Mouse (Mus musculus) right cerebral cortex, adult 2 months (tissue): ENCODE measurements at regions not wholly inside any gene's neighbourhood (a gene's known extent, or its start where the extent isn't known, plus 50 kb on each side); places are given as distances from the start of the nearest gene placed in this dataset.

ENCODE experiments used
- DNase-seq, 2 experiments: peaks; one replicate each; pipeline ENCODE4 v3.0.0; 2021 to 2022; ENCODE audit warnings: low spot score in 2 of 2

DNA sequence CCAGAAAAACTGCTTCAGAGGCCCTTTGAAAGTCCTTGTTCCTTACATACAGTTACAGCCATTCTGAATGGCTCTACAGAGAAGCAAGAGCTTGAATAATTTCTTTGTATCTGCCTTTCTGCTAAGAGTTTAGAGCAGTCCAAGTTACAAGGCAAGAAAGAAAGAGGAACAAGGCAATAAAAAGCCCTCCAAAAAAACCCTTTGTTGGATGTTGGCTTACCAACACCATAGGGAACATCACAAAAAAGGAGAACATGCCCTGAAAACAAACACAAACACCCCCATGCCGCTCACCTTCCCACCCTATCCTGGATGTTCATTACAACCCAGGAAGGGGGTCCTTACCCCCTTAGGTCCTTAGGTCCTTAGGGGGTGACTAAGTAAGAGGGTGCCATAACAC, 359.2 kb upstream of the Gcfc2 start:
- DNase-seq: no peak

DNA sequence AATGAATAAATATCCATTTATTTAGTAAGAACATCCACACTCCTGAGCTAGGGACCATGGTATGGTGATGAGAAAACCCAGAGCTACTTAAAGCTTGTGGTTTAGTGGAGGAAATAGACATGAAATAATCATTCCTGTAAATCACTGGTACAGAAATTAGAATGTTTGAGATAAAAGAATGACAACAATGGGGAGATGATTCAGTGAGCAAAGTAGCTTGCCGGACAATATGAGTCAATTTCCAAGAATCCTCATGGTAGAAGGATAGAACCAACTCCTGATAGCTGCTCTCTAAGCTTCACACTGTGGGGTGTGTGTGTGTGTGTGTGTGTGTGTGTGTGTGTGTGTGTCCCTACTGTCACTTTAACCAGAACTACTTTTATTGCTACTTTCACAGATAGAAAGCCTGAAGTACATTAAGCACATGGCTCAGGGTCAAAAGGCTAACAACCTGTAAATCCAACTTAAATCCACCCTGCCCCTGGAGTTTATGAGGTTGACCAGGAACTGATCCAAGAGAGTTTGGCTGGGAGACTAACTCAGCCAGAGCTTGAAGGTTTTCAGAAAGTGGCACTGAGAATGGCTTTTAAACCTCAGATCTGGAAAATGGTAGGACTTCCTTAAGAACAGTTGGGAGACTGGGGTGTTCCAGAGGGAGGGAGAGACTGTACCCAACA, 336.9 kb upstream of the Gcfc2 start:
- DNase-seq: no peak

DNA sequence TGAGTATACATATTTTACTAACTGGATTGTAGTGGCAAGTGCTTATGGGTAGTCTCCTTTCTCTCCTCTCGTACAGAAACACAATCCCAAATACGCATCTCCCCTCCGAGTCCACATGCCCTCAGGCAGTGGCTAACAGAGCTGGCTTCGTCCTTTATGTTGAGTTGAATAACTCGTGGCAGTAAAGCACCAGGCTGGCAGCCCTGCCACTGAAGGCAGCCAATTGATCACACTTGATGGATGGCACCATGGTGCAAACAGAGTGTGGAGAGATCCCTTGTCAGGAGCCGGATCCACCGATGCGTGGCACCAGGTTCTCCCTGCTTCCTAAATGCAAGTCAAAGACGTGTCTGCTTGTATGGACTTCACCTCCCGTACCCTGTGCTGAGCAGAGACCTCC, 333.7 kb upstream of the Gcfc2 start:
- DNase-seq: peak in 1 of 2 experiments; percentile 3

DNA sequence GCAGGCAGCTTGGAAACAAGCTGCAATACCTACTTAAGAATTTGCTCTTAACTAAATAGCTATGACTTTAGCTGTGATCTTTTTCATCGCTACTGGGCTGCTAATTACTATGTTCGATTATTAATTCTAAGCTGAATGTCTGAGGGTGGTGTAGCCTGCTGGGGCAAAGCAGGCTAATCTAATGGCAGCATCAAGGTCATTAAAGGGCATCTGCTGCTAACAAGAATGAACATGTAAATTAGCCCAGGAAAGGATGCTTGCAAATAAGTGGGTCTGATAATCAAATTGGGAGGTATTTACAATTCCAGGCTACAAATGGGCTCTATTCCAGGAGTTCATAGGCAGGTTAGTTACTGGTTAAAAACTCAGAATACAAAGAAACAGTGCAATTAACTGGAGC, 327.5 kb upstream of the Gcfc2 start:
- DNase-seq: no peak

DNA sequence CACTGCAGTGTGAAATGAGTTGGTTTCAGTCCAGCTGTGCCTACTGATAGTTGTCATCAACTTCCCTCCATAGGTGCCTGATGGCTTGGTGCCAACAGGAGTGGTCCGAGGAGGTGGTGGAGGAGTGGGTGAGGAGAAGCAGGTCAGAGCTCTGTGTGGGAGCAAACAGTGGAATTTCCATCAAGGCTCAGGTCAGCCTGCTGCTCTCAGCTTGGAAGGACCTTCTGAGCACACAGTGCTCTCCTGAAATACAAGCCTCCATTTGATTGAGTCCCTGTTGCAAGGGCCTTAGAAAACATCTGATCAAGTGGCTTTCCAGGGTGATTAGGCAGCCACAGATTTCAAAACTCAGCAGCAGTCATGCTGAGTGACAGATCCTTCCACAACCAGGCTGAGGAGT, 314.8 kb upstream of the Gcfc2 start:
- DNase-seq: no peak

DNA sequence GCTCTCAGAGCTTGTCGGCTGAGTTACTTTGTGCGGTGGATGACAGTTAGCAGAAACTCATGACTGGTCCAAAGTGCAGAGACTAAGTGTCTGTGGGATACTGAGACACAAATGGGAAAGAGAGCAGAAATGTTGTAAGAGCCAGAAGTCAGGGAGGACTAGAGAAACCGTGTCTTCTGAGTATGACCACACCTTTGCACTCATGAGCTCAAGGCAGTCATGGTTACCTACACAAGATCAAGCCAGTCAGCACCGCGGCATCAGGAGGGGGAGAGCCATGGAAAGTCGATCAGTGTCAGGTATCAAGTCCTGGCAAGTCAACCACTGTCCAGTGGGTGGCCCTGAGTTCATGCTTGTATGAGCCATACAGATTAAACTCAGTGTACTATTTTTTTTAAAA, 311.5 kb upstream of the Gcfc2 start:
- no peak for DNase-seq

DNA sequence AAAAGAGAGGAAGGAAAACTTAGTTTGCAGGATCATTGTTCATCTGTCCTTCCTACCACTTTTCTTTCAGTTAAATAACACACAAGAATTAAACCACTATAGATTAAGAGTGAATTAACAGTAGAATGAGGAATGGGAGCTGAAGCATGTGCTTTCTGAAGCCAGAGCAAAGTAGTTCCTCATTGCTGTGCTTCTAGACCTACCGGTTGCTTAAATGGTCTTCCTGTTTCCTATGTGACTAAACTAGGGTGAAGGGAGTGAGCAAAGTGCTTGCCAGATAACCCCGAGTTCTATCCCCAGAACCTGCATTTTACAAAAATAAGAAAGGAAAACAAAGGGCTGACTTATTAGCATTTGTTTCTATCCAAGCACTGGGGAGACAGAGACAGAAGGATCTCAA, 305.5 kb upstream of the Gcfc2 start:
- no peak for DNase-seq

DNA sequence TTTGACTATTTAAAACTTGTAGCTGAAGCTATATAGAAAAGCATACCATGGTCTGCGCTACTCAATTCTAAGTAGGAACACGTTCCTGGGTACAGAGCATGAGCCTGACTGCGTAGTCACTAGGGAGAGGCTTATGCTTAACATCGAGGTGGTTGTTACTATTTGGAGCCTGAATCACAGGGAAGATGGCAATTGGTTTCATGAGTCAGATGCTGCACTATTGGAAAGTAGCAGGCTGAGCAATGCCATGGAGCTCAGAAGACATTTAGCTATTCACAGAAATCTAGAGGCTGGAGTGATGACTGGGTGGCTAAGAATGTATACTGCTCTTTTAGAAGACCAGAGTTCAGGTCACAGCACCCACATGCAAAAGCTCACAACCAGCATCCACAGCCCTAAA, 302.4 kb upstream of the Gcfc2 start:
- peak in 1 of 2 experiments; percentile 14 for DNase-seq

DNA sequence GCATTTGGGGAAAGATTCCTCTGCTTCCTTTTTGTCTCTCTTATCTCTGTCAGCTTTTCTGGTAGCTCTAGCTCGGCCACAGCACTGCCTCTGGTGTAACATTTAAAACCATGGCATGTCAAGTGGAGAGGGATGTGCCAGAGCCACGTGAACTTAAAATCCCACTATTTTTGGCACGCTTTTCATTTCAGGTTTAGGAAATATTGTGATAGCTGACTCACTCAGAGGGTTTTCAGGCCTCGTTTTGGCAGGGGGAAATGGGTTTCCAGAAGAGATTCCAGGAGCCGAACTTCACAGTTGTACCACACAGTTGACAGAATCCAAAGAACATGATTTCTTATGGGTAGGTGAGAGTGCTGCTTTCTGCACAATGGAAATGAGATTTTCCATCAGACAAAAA, 300.8 kb upstream of the Gcfc2 start:
- DNase-seq: peak; percentile 26 to 29

DNA sequence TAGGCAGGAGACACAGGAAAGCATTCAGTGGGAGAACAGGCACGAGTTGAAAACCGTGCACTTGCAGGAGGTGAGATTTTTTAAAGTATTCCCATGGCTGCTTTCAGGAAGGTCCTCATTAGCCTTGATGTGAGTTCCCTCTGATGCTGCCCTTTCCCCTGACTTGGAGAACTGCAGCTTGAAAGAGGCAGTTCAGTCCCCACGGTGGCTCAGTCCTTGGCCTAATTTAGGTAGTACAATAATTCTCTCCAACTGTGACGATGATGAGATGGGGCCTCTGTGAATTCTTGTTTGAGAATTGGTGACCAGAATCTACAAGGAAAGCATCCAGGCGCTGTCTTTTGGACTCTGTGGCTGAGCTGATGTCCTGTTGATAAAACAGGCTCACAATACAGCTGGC, 298.5 kb upstream of the Gcfc2 start:
- no peak for DNase-seq

DNA sequence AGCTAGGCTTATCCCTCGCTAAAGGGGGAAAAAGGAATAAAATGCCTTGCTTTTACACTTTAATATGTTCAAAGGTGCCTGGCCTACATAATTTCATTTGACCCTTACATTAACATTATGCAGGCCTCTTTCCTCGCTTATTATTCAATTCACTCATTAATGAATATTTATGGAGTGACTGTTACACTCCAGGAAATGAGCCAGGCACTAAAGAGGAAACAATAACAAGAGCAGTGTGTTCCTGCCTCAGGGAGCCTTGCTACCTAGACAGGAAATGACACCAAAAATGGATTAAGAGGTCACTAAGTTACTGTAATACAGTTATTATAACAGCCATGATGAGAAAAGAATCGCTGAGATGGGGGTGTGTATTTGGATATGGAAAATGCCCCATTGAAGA, 289.9 kb upstream of the Gcfc2 start:
- no peak for DNase-seq

DNA sequence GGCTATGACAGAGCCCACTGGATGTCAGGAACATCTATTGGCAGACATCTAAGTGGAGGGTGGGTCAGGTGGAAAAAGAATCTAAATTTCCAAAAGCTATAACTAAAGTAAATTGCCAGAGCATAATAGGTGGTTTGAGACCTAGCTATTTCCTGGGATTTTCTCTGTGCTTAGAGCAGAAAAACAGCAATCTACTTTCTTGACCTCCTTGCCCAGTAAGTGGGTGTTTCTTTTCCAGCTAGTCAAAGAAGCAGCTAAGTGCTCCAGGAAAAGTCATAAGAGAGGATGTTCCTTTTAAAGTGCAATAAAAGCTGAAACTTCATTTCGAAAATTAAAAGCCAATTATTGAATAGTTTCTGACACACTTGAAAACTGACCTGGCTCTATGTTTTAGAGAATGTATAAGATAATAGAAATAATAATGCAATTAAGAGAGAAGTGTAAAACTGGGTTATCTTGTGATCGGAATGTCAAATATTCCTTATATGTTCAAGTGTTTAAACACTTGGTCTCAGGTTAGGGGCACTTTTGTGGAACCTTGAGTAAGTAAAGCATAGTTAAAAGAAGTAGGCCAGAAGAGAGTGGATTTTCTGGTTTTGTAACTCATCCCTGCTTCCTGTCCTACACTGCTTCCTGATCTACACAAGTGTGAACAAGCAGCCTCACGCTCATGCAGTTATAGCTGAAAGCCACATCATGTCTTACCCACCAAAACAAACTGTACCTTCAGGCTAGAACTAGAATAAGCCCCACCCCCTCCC, 275.7 kb upstream of the Gcfc2 start:
- no peak for DNase-seq

DNA sequence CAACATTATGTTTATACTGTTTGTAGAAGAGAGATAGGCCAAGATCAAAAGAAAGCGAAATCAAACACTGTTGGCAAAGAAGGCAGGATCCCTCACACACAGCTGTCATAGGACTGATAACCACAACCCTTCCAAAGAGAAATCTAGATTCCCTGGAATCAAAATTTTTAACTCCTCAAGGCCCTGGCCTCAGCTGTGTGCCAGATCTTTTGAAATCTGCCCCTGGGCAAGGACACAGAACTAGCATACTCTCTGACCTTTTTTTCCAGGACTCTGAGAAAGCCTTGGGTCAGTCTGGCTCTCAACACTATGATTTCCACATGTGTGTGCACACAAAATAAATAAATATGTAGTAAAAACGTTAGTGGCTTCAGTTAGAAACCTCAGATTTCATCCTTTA, 271.6 kb upstream of the Gcfc2 start:
- no peak for DNase-seq

DNA sequence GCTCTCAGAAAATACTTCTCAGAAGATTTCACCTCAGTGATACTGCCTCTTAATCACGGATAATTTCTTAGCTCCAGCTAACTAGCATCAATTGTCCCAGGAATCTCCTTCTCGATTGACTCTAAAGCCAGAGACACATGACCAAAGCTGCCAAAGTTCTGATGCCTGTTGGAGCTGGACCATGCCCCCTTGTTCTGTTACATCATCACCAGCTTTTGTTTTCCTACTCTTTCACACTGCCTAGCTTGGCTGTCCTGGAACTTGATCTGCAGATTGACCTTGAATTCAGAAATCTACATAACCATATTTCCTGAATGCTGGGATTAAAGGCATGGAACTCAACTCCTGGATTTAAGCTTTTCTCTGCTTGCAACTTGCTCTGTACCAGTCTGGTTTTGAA, 268.3 kb upstream of the Gcfc2 start:
- DNase-seq: no peak

DNA sequence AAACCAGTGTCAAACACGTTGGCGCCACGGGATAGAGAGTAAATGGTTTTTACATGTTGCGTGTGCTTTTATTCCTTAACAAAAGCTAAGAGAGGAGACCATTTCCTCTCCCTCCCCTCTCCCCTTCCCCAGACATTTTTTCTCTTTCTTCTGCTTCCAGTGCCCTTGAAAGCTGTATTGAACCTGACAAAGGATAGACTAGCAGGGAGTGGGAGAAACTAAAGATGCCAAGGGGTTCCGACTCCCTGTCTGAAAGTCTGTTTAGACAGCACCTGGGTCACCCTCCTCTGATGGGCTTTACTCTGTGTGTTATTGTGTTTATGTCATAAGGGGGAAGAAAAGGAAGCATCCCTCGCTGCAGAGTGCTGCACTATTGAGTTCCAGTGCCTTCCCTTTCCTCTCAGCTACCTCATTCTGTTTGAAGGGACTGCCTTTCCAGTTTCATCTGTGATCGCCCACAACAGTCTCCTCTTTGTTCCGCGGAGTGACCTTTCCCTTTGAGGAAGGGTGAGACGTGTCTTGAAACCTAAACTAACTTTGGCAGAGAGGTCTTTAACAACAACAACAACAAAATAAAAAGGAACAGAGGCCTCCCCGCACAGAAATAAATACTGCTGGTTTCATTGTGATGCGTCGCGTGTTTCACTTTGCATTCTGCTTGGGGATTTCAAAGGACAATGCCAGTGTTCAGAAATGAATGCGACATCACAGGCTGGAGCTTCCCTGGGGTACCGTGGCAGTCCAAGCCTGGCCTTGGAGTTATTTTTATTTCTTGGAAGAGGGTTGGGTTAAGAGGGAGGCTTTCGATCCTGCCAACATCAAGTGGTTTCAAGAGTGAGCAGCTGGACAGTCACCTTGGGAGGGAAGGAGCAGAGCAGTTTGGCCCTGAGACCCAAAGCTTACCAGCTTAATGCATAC, 262.7 kb upstream of the Gcfc2 start:
- DNase-seq: peak; percentile 13 to 26

DNA sequence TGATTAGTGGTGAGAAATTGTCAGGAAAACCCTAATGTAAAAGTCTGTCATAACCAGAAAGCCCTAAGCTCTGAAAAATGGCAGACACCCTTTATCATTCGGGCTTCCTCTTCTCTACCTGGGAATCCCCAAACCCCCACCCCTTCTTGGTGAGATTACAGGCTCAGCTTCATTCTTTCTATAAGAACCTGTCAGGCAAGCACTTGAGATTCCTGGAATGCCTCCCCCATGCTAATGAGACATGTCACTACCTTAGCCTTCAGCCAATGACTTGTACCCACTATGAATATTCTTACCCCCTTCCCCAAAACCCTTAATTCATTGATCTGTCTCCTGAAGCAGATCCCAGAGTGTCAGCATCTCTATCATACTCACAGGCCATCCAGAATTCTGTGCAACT, 254.5 kb upstream of the Gcfc2 start:
- DNase-seq: no peak

DNA sequence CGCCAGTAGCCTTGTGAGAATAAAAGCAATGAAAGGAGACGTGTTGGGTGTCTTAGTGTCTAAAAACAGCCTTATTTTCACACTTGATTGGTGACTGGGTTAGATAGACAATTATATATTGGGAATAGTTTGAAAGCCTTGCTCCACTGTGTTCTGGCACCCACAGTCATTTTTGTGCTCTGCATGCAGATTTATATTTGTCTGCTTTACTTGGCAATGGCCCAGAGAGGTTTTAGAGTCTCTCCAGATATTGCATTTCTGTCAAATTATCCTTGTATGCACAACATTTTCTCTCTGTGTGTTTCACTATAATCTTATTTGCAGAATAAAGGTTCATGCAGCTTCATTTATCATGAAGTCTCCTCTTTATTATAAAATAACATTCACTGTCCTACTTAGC, 250.2 kb upstream of the Gcfc2 start:
- no peak for DNase-seq

DNA sequence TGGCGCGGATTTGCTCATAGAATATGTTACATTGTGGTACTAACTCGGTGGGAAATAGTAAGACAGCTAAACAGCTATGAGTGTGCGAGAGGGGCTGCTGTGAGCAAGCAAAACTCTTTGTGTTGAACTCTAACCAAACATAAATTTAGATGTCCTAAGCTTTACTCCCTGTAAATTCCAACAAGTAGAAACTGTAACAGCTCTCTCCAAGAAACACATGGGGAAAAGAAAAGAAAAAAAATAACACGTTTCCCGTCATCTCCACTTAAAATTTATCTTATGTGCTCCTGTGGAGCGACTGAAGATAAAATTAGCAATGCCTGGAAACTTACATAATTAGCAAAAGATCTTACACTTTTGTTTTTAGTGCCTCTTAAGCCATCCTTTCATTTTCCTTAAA, 226.2 kb upstream of the Gcfc2 start:
- DNase-seq: no peak

DNA sequence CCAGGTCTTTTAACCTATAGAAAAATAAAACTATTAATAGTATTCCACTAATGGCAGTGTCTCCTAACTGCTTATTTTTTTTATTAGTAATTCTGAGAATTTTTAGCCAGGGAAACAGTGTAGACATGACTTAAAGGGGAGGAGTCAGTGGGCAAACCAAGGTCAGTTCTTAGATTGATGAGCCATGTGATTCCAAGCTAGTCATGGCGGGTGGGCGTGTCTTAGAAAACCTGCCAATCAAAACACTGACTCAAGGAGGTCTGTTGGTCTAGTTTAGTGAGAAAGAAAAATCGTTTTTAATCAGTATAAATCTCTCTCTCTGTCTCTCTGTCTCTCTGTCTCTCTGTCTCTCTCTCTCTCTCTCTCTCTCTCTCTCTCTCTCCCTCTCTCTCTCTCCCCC, 225.3 kb upstream of the Gcfc2 start:
- DNase-seq: no peak

DNA sequence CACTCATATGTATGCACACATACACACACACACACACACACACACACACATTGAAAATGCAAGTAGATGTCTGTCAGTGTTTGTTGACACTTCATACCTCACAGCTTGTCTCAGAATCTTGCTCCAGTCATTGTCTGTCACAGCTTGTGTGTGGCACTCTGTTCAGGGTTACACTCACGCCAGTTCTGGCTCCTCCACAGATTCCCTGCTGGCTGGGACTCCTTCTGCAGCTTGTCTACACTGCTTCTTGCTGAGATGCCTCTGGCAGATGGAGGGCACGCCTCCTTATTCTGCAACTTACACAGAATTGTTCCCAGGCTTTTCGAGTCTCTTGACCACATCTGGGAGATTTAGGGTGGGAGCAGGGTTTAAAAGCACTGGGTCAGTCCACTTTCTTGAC, 208.6 kb upstream of the Gcfc2 start:
- DNase-seq: peak in 1 of 2 experiments; percentile 20

DNA sequence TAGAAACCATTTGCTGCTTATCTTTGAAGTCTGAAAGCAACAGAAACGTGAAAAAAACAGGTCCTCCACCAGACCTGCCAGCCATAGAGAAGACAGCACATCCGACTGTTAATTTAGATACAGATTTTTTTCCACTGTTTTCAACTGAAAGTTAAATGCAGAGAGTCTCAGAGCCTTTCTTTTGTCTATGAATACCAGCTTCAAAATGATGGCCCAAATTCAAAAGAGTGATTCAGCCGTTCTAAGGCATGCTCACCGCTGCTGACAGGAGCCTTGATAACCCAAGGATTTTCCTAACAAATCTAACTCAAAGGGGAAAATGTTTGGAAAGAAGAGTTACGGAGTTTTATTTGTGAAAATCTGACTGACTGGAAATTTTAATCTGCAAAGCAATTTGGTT, 207.1 kb upstream of the Gcfc2 start:
- DNase-seq: no peak
